Mouse (Mus musculus) thymus, adult 2 months (tissue): ENCODE measurements around the gene Gpr162. TPM values are rescaled to one million over a fixed set of nuclear protein-coding genes. Genes with fewer than 3 reads are reported as not detected.
A peak's percentile ranks its signal among the peaks of the same experiment; 100 is the strongest.

Experiments
- DNase-seq: peaks from one replicate; pipeline ENCODE4 v3.0.0; 2021
- H3K27ac ChIP-seq: fragments of 200-500 bp; 2 replicates; pipeline ENCODE4 v1.5.1; 2012; ENCODE audit warnings: low read length, control low read depth; ENCODE audit not compliant: control insufficient read depth, insufficient read depth
- H3K27me3 ChIP-seq: fragments of 200-500 bp; 2 replicates; pipeline ENCODE4 v1.6.1; 2012; ENCODE audit warnings: mild to moderate bottlenecking, low read length, moderate library complexity, mixed read lengths; ENCODE audit not compliant: control insufficient read depth, insufficient read depth
- H3K36me3 ChIP-seq: fragments of 200-500 bp; 2 replicates; pipeline ENCODE4 v1.6.1; 2012; ENCODE audit warnings: mild to moderate bottlenecking, low read length, moderate library complexity; ENCODE audit not compliant: control insufficient read depth, insufficient read depth
- H3K4me1 ChIP-seq: fragments of 200-500 bp; replicated peaks from 2 replicates; pipeline ENCODE4 v1.6.1; 2012; ENCODE audit warnings: low read length; ENCODE audit not compliant: control insufficient read depth, insufficient read depth
- H3K4me3 ChIP-seq: fragments of 200-500 bp; 2 replicates; pipeline ENCODE4 v1.5.1; 2012; ENCODE audit warnings: mild to moderate bottlenecking, low read length, control low read depth, moderate library complexity; ENCODE audit not compliant: control insufficient read depth, insufficient read depth
- CTCF ChIP-seq: fragments of 200-500 bp; IDR thresholded peaks from 2 replicates; pipeline ENCODE4 v1.5.1; 2012; ENCODE audit warnings: mild to moderate bottlenecking, control low read depth, low read length, moderate library complexity, borderline replicate concordance; ENCODE audit not compliant: control insufficient read depth, poor library complexity, insufficient read depth; ENCODE audit errors: extremely low read depth
- POLR2A ChIP-seq: fragments of 200-500 bp; IDR thresholded peaks from 2 replicates; pipeline ENCODE4 v1.6.1; 2012; ENCODE audit warnings: mild to moderate bottlenecking, low read length, control low read depth, moderate library complexity; ENCODE audit not compliant: control insufficient read depth, poor library complexity, insufficient read depth; ENCODE audit errors: extremely low read depth
- WGBS: fragments of 180-500 bp; shearing (Covaris S2); methylation state at CpG from one replicate; pipeline ENCODE4 v1.1.7; 2018; 5-methylcytosine and 5-hydroxymethylcytosine counted together
- polyA plus RNA-seq: library from polyadenylated mRNA; depleted of rRNA; stranded (reverse); fragments of >200 nt; gene quantifications from 2 replicates; pipeline ENCODE4 v1.2.3, GENCODE M21; 2012

Gpr162 gene
- polyA plus RNA-seq, 1 experiment: 136 TPM

GRCm38 (mm10) chr6:124857840-124858530 lies 5.8 kb downstream of the Gpr162 start:
- Histone ChIP-seq H3K4me3 (peak overlapping the region; percentile 51), H3K27ac (no peak overlapping the region), H3K4me1 (peaks cover 56% of the 10 kb centered on the region), H3K27me3 (no peaks in the 10 kb centered on the region), H3K36me3 (no peaks in the 10 kb centered on the region)
- 50% methylated on average over 26 of the region's 26 CpGs for WGBS
- TF ChIP-seq CTCF (no peak), POLR2A (no peak)
- DNase-seq: no peak

- Histone ChIP-seq H3K4me1 (peaks cover 50% of the 10 kb centered on the region), H3K27me3 (no peaks in the 10 kb centered on the region), H3K27ac (no peak within 1 kb of the TSS), H3K36me3 (no peaks in the 10 kb centered on the region), H3K4me3 (peak within 1 kb of the TSS; percentile 51)
- TF ChIP-seq POLR2A (peak; percentile 38; the same call in 1 of the 2 replicates), CTCF (peak; percentile 85)
- WGBS: under 1% methylated on average over 85 of the region's 86 CpGs
- DNase-seq: peak; percentile 81
Observed at GRCm38 (mm10) chr6:124856916-124857839, 6.6 kb downstream of the Gpr162 start, which contains the start of gene P3h3. P3h3 (minus strand) TSS chr6:124857752.

GRCm38 (mm10) chr6:124856321-124856720 lies 7.5 kb downstream of the Gpr162 start:
- Histone ChIP-seq H3K4me3 (no peak overlapping the region), H3K27ac (no peak overlapping the region), H3K4me1 (peaks cover 41% of the 10 kb centered on the region), H3K27me3 (no peaks in the 10 kb centered on the region), H3K36me3 (no peaks in the 10 kb centered on the region)
- WGBS: 34% methylated on average over 14 of the region's 14 CpGs
- DNase-seq: no peak
- TF ChIP-seq POLR2A: no peak
- no peak for TF ChIP-seq CTCF

- DNase-seq: no peak
- Histone ChIP-seq H3K4me3 (no peak overlapping the region), H3K36me3 (no peaks in the 10 kb centered on the region), H3K27me3 (no peaks in the 10 kb centered on the region), H3K27ac (no peak overlapping the region; the same call in 1 of the 2 replicates), H3K4me1 (peaks cover 26% of the 10 kb centered on the region)
- WGBS: 90% methylated on average over 12 of the region's 12 CpGs
- TF ChIP-seq POLR2A (no peak), CTCF (no peak)
Observed at GRCm38 (mm10) chr6:124854647-124855046, 9.1 kb downstream of the Gpr162 start.

- no peaks in the 10 kb centered on the region for H3K36me3 ChIP-seq
- H3K27ac ChIP-seq: no peak overlapping the region
- no peak for DNase-seq
- H3K27me3 ChIP-seq: no peaks in the 10 kb centered on the region
- TF ChIP-seq CTCF (no peak), POLR2A (no peak)
- 62% methylated on average over 8 of the region's 8 CpGs for WGBS
- H3K4me3 ChIP-seq: no peak overlapping the region
- H3K4me1 ChIP-seq: peaks cover 9% of the 10 kb centered on the region
Observed at GRCm38 (mm10) chr6:124850535-124850934, 13.2 kb downstream of the Gpr162 start.

GRCm38 (mm10) chr6:124847305-124847704 lies 16.5 kb downstream of the Gpr162 start:
- H3K4me3 ChIP-seq: no peak overlapping the region
- TF ChIP-seq CTCF (peak; percentile 58; the same call in 1 of the 2 replicates), POLR2A (no peak)
- H3K4me1 ChIP-seq: peaks cover 2% of the 10 kb centered on the region
- no peaks in the 10 kb centered on the region for H3K36me3 ChIP-seq
- peak; percentile 96 for DNase-seq
- H3K27ac ChIP-seq: no peak overlapping the region
- no peaks in the 10 kb centered on the region for H3K27me3 ChIP-seq
- WGBS: 22% methylated on average over 9 of the region's 9 CpGs
